Mouse (Mus musculus) frontal cortex, adult 2 months (tissue): Measurements from ENCODE around the gene Kcnk16. TPM values are rescaled to one million over a fixed set of nuclear protein-coding genes. Genes with fewer than 3 reads are reported as not detected.

Experiments used
- DNase-seq, 2 experiments: peaks; one replicate each; pipeline ENCODE4 v3.0.0; 2022; ENCODE audit warnings: low spot score in 1 of 2; ENCODE audit errors: extremely low spot score in 1 of 2
- polyA plus RNA-seq: library from polyadenylated mRNA; depleted of rRNA; stranded (reverse); fragments of >200 nt; gene quantifications from 2 replicates; pipeline ENCODE4 v1.2.3, GENCODE M21; 2012

The Kcnk16 gene
- polyA plus RNA-seq, 1 experiment, result not detected

DNA sequence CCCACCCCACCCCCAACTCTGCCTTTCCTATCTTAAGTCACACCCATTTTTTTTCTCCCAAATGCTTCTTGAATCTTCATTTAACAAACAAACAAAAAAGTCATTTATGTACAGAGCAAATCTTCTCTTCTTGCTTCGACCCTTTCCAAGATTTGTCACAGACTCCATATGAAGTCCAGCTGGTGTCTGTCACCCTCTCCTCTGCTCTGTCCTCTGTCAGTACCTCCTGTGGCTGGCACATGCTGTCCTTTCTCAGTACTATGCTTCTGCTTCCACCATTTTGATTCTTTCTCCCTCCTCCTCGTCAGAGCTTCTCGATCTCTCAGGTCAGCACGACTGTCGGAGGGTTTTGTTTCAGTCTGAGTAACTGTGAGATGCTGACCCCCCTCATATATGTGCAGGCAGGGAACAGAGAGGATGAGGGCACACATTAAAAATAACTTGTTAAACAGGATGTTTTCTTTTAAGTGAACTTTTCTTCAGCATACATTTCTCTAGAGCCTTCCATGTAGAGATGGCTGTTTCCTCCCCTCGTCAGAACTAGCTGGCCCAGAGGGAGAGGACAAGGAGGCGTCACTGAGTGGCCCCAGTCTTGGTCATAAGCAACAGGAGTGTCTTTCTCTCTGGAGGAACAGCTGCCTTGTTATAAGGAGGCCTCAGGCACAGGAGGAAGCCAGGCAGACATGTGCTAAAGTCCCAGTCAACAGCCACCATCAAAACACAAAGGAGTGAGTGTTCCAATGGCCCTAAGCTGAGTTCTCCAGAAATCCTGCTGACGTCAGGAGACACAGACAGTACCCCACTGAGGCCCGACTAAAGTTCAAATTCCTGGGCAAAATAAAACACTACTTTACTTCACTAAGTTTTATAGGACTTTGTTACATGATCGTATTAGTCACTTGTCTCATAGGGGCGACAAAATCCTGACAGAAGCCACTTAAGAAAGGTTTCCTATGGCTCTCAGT is 35.7 kb downstream of the Kcnk16 start:
- DNase-seq, result no peak

DNA sequence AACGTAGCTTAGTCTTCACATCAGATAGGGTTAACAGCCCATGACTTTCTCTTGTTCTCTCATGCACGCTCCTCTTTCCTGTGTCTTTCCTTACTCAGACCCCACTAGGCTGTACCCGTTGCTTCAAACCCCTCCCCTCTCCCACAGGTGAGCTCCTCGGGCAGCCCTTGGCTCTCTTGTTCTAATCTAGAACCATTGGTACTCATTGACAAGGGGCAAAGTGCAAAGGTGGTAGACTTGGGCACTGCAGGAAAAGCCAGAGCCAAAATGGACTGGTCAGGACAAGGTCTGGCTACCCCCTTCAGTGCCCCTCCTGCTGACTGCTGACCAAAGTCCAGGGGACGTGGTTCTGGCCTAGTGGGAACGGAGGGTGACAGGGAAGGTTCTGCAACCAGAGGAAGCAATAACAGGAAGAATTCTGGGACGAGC is 38.9 kb downstream of the Kcnk16 start:
- DNase-seq, result no peak

- DNase-seq, result no peak
Measured at GRCm38 (mm10) chr14:20229437-20229836, 39.6 kb downstream of the Kcnk16 start.

GRCm38 (mm10) chr14:20228336-20228735 is 40.7 kb downstream of the Kcnk16 start:
- no peak for DNase-seq

- no peak for DNase-seq
Measured at GRCm38 (mm10) chr14:20226982-20227381, 42.0 kb downstream of the Kcnk16 start.

GRCm38 (mm10) chr14:20226488-20226887 is 42.5 kb downstream of the Kcnk16 start:
- no peak for DNase-seq

GRCm38 (mm10) chr14:20225525-20225924 is 43.5 kb downstream of the Kcnk16 start:
- DNase-seq, result no peak

GRCm38 (mm10) chr14:20224576-20225218 is 44.3 kb downstream of the Kcnk16 start:
- peak in 1 of 2 experiments; percentile 3 for DNase-seq

GRCm38 (mm10) chr14:20224163-20224562 is 44.8 kb downstream of the Kcnk16 start:
- peak in 1 of 2 experiments; percentile 14 for DNase-seq

GRCm38 (mm10) chr14:20223253-20223652 is 45.7 kb downstream of the Kcnk16 start:
- no peak for DNase-seq

GRCm38 (mm10) chr14:20221083-20221482 is 47.9 kb downstream of the Kcnk16 start:
- no peak for DNase-seq

DNA sequence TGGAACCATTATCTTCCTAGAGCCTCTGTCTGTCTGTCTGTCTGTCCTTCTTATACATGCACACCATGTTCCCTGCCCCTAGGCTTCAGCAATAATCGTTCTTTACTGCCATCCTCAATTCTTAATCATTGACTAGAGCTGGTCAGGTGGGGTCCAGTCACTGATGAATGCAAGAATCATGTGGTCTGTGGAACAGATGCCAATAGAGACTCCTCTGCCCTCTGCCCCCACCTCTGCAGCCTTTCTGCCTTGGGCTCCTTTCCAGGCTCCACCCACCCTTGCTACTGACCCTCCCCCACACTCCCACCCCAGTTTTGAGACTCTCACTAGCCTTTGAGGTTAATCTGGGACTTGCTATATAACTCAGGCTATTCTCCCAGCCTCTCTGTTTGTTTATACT is 49.1 kb downstream of the Kcnk16 start:
- no peak for DNase-seq

DNA sequence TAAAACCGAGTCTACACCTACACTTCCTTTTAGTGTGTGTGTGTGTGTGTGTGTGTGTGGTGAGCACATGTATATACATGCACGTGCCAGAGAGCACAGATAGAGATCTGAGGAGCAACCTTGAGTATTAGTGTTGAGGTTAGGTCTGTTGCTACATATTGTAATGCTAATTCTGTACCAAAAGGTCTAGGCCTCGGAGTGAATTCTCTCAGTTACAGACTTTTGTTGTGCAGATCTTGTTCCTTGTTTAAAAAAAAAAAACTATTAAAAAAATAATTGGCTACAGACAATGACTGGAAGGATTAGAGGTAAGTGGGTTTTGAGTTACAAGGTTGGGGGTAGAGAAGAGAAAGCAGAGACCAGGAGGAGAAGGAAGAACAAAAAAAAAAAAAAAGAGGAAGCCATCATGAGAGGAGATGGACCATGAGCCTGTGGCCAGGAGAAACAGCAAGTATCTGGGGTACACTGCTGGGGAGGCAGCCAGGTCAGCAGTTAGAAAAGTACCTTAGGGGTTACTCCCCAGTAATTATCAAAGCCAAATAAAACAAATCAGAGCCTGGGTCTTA is 51.6 kb downstream of the Kcnk16 start:
- DNase-seq, result no peak

- no peak for DNase-seq
Measured at GRCm38 (mm10) chr14:20216561-20217298, 52.3 kb downstream of the Kcnk16 start.

GRCm38 (mm10) chr14:20215826-20216225 is 53.2 kb downstream of the Kcnk16 start:
- DNase-seq, result no peak

DNA sequence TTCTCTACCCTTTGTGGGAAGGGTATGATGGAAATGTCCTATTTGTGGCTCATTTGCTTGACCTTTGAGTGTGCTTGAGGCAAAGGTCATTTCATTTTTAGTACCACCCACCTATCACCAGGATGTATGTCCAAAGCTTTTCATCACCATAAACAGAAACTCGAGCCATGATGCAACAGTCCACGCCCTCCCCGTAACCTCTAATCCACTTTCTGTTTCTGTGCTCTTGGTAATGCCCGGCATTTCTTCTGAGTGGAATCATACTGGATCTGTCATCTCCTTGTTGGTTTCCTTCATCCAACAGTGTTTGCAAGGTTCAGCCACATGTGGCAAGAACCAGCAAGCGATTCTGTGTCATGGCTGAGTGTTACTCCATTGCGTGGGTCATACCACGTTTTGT is 54.9 kb downstream of the Kcnk16 start:
- DNase-seq, result no peak

GRCm38 (mm10) chr14:20211754-20212601 is 57.0 kb downstream of the Kcnk16 start:
- no peak for DNase-seq
